Comparison of ENCODE assay signal across 8 mouse cellular contexts in the genomic region with DNA sequence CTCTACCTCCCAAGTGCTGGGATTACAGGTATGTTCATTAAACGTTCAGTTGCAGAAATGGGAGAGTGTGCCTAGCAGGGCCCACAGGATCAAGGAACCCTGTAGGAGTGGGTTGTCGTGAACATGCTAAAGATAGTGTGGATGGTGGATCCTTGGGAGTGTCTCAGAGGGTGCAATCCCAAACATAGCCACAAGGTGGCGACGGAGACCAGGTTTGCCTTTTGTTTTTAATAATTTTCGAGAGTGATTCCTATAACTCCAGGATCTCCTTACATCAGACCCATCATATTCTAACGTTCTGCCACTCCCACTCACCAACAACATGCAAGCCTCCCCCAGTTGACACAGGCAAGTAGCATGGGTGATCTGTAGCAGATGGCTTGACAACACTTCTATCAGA. TPM values are rescaled to one million over a fixed set of nuclear protein-coding genes. Genes with fewer than 3 reads are reported as not detected.
A peak's percentile ranks its signal among the peaks of the same experiment; 100 is the strongest.
DNase-seq lines count a peak whose midpoint lies in the region; ATAC-seq and TF ChIP-seq lines count a peak whose summit lies in the region.

No protein-coding gene starts in this region.

- peak; percentile 98 for TF ChIP-seq CTCF in cerebellum, adult 2 months (IDR thresholded peaks at IDR 0.05; ENCODE audit: borderline replicate concordance, insufficient read depth, low read depth, low read length)

- peaks cover 28% of the 10 kb centered on the region for H3K4me1 ChIP-seq in kidney, embryonic 15.5 days
- peaks cover 15% of the 10 kb centered on the region for H3K4me1 ChIP-seq in cerebellum, adult 2 months (ENCODE audit: control insufficient read depth, insufficient read depth, low read length)
- H3K4me1 ChIP-seq in midbrain, embryonic 14.5 days (ENCODE audit: control insufficient read depth, insufficient read depth, low read length), result no peaks in the 10 kb centered on the region

- ATAC-seq in kidney, embryonic 15.5 days (replicated peaks; ENCODE audit: low FRiP score), result no peak
- peak; percentile 48; the same call in 1 of the 2 replicates for ATAC-seq in midbrain, embryonic 14.5 days (ENCODE audit: low FRiP score, low TSS enrichment)

- H3K36me3 ChIP-seq in kidney, embryonic 15.5 days, result no peaks in the 10 kb centered on the region
- H3K36me3 ChIP-seq in midbrain, embryonic 14.5 days (ENCODE audit: control insufficient read depth, insufficient read depth, low read length), result no peaks in the 10 kb centered on the region

- H3K4me2 ChIP-seq in kidney, embryonic 15.5 days, result no peak overlapping the region
- H3K4me2 ChIP-seq in midbrain, embryonic 14.5 days (ENCODE audit: low read length), result no peak overlapping the region

- WGBS in kidney, embryonic 15.5 days, result 3% methylated on average over 6 of the region's 6 CpGs
- WGBS in cerebellum, adult 2 months, result 2% methylated on average over 6 of the region's 6 CpGs
- 3% methylated on average over 6 of the region's 6 CpGs for WGBS in midbrain, embryonic 14.5 days

- no peaks in the 10 kb centered on the region for H3K9me3 ChIP-seq in kidney, embryonic 15.5 days (replicated peaks)
- no peaks in the 10 kb centered on the region for H3K9me3 ChIP-seq in midbrain, embryonic 14.5 days (ENCODE audit: control insufficient read depth, low read length)

- intact Hi-C loops in left cerebral cortex, postnatal 36 days (cut with DNase I), result loop anchor here (2.0 to 10.0 kb wide), 3 partner anchors 118 to 414 kb away; a partner anchor contains a TSS

- no peak for TF ChIP-seq POLR2A in cerebellum, adult 2 months (IDR thresholded peaks at IDR 0.05; ENCODE audit: borderline replicate concordance, insufficient read depth, low read length)

- no peak overlapping the region for H3K4me3 ChIP-seq in kidney, embryonic 15.5 days (replicated peaks)
- no peak overlapping the region for H3K4me3 ChIP-seq in cerebellum, adult 2 months (replicated peaks; ENCODE audit: insufficient read depth, low read depth, low read length)
- H3K4me3 ChIP-seq in midbrain, embryonic 14.5 days (replicated peaks; ENCODE audit: low read depth, low read length), result no peak overlapping the region

- no peak overlapping the region for H3K27ac ChIP-seq in kidney, embryonic 15.5 days
- no peak overlapping the region for H3K27ac ChIP-seq in cerebellum, adult 2 months (ENCODE audit: insufficient read depth, low read length)
- H3K27ac ChIP-seq in midbrain, embryonic 14.5 days (replicated peaks; ENCODE audit: low read depth, low read length), result no peak overlapping the region

- no peak overlapping the region for H3K9ac ChIP-seq in kidney, embryonic 15.5 days
- no peak overlapping the region for H3K9ac ChIP-seq in midbrain, embryonic 14.5 days (replicated peaks; ENCODE audit: low read length)

- DNase-seq in kidney, adult 11 months, result peak; percentile 67
- DNase-seq in cerebellum, adult 2 months, result peak; percentile 72 to 90
- DNase-seq in forelimb bud, embryonic 11.5 days (ENCODE audit: low read depth, low spot score), result peak; percentile 70
- DNase-seq in induced T-regulatory cell, adult 2 months (ENCODE audit: low read depth), result peak; percentile 86
- DNase-seq in left cerebral cortex, postnatal 36 days (ENCODE audit: low spot score in 2 of 2), result peak; percentile 83 to 88
- peak; percentile 91 for DNase-seq in midbrain, embryonic 14.5 days
- peak; percentile 53 for DNase-seq in spleen, adult 12 weeks (ENCODE audit: low spot score)

- no peaks in the 10 kb centered on the region for H3K27me3 ChIP-seq in kidney, embryonic 15.5 days
- no peaks in the 10 kb centered on the region for H3K27me3 ChIP-seq in cerebellum, adult 2 months (ENCODE audit: control insufficient read depth, insufficient read depth, low read length)
- H3K27me3 ChIP-seq in midbrain, embryonic 14.5 days (ENCODE audit: control insufficient read depth, insufficient read depth, low read length), result no peaks in the 10 kb centered on the region

RNA-seq across cellular contexts. Expression of a gene that starts 15.7 kb away (rescaled TPM):
- polyA plus RNA-seq in kidney, embryonic 15.5 days (2015; fragmentation: Nextera tagmentation; extraction: Ambion mirVana), result 47.3 and 52.7 TPM in 2 replicates
- polyA plus RNA-seq in cerebellum, adult 2 months (2012; rRNA removed), result 24.2 and 29.4 TPM in 2 replicates
- total RNA-seq in left cerebral cortex, postnatal 36 days (2021), result 100 to 1,000 TPM; 115 to 121 TPM
- polyA plus RNA-seq in midbrain, embryonic 14.5 days (2014; fragmentation: Nextera tagmentation; extraction: Ambion mirVana), result 3.9 and 9.0 TPM in 2 replicates
